Mouse (Mus musculus) kidney, embryonic 16.5 days (tissue): ENCODE results near the gene Commd1. TPM values are rescaled to one million over a fixed set of nuclear protein-coding genes. Genes with fewer than 3 reads are reported as not detected.

Source experiments
- ATAC-seq: fragments of 200-750 bp; cut with Nextera tagmentation; 2 replicates; pipeline ENCODE4 v1.8.0; 2017; ENCODE audit warnings: moderate TSS enrichment; ENCODE audit not compliant: low FRiP score, low TSS enrichment
- H3K27ac ChIP-seq: fragments of 300-500 bp; sonication (generic); 2 replicates; pipeline ENCODE4 v1.5.1; 2014; ENCODE audit warnings: low read length
- H3K27me3 ChIP-seq: fragments of 300-500 bp; sonication (generic); 2 replicates; pipeline ENCODE4 v1.6.1; 2014; ENCODE audit warnings: low read length, control low read depth, mixed read lengths; ENCODE audit not compliant: insufficient read depth
- H3K36me3 ChIP-seq: fragments of 300-500 bp; sonication (generic); 2 replicates; pipeline ENCODE4 v1.6.1; 2014; ENCODE audit warnings: low read length, control low read depth, mixed read lengths; ENCODE audit not compliant: insufficient read depth
- H3K4me1 ChIP-seq: fragments of 300-500 bp; sonication (generic); 2 replicates; pipeline ENCODE4 v1.6.1; 2014; ENCODE audit warnings: low read length, control low read depth, mixed read lengths; ENCODE audit not compliant: insufficient read depth
- H3K4me2 ChIP-seq: fragments of 300-500 bp; sonication (generic); replicated peaks from 2 replicates; pipeline ENCODE4 v1.6.1; 2014; ENCODE audit warnings: low read depth, low read length
- H3K4me3 ChIP-seq: fragments of 300-500 bp; sonication (generic); 2 replicates; pipeline ENCODE4 v1.5.1; 2014; ENCODE audit warnings: mild to moderate bottlenecking, low read length
- H3K9ac ChIP-seq: fragments of 300-500 bp; sonication (generic); replicated peaks from 2 replicates; pipeline ENCODE4 v1.6.1; 2014; ENCODE audit warnings: low read length
- H3K9me3 ChIP-seq: fragments of 300-500 bp; sonication (generic); 2 replicates; pipeline ENCODE4 v1.6.1; 2016; ENCODE audit warnings: low read length, control low read depth
- WGBS: fragments of 180-500 bp; shearing (Covaris S2); extraction: QIAGEN DNeasy Blood & Tissue Kit; methylation state at CpG from one replicate; pipeline ENCODE4 v1.1.7; 2014; 5-methylcytosine and 5-hydroxymethylcytosine counted together
- polyA plus RNA-seq: library from polyadenylated mRNA; unstranded; fragments of >200 nt; fragmentation: Nextera tagmentation; extraction: Ambion mirVana; gene quantifications from 2 replicates; pipeline ENCODE4 v1.2.1, GENCODE M21; 2015

Gene Commd1
- polyA plus RNA-seq, 1 experiment from 2014 or later = 385 TPM

GRCm38 (mm10) chr11:22957791-22958374, 24.3 kb downstream of the Commd1 start:
- H3K4me3 ChIP-seq = no peak overlapping the region
- 89% methylated on average over 4 of the region's 4 CpGs for WGBS
- no peak overlapping the region for H3K9ac ChIP-seq
- no peaks in the 10 kb centered on the region for H3K4me1 ChIP-seq
- H3K36me3 ChIP-seq = no peaks in the 10 kb centered on the region
- H3K9me3 ChIP-seq = no peaks in the 10 kb centered on the region
- H3K27me3 ChIP-seq = no peaks in the 10 kb centered on the region
- H3K4me2 ChIP-seq = no peak overlapping the region
- H3K27ac ChIP-seq = no peak overlapping the region
- no peak for ATAC-seq

- no peaks in the 10 kb centered on the region for H3K27me3 ChIP-seq
Observed at GRCm38 (mm10) chr11:22956830-22957229, 25.4 kb downstream of the Commd1 start.

GRCm38 (mm10) chr11:22956346-22956745, 25.8 kb downstream of the Commd1 start:
- no peak overlapping the region for H3K27ac ChIP-seq
- no peaks in the 10 kb centered on the region for H3K9me3 ChIP-seq
- no peaks in the 10 kb centered on the region for H3K27me3 ChIP-seq
- H3K4me1 ChIP-seq = no peaks in the 10 kb centered on the region
- H3K9ac ChIP-seq = no peak overlapping the region
- ATAC-seq = no peak
- 96% methylated on average over 6 of the region's 6 CpGs for WGBS
- H3K4me3 ChIP-seq = no peak overlapping the region
- no peaks in the 10 kb centered on the region for H3K36me3 ChIP-seq
- no peak overlapping the region for H3K4me2 ChIP-seq

More at GRCm38 (mm10) chr11:22956830-22957229, 25.4 kb downstream of the Commd1 start:
- Histone ChIP-seq H3K9me3 (no peaks in the 10 kb centered on the region), H3K27ac (no peak overlapping the region), H3K4me3 (no peak overlapping the region), H3K4me1 (no peaks in the 10 kb centered on the region), H3K36me3 (no peaks in the 10 kb centered on the region), H3K4me2 (no peak overlapping the region), H3K9ac (no peak overlapping the region; the same call in 1 of the 2 replicates)
- ATAC-seq = peak; percentile 71
- 76% methylated on average over 4 of the region's 4 CpGs for WGBS

GRCm38 (mm10) chr11:22952668-22953067, 29.5 kb downstream of the Commd1 start:
- Histone ChIP-seq H3K27ac (no peak overlapping the region), H3K4me1 (no peaks in the 10 kb centered on the region), H3K4me3 (no peak overlapping the region), H3K4me2 (no peak overlapping the region), H3K27me3 (no peaks in the 10 kb centered on the region), H3K9me3 (no peaks in the 10 kb centered on the region), H3K9ac (no peak overlapping the region), H3K36me3 (no peaks in the 10 kb centered on the region)
- ATAC-seq = no peak
- 92% methylated on average over 7 of the region's 7 CpGs for WGBS

- H3K4me3 ChIP-seq = no peak overlapping the region
- no peak for ATAC-seq
- H3K36me3 ChIP-seq = no peaks in the 10 kb centered on the region
- no peak overlapping the region for H3K27ac ChIP-seq
- no peak overlapping the region for H3K9ac ChIP-seq
- no peaks in the 10 kb centered on the region for H3K27me3 ChIP-seq
- no peaks in the 10 kb centered on the region for H3K9me3 ChIP-seq
- H3K4me1 ChIP-seq = no peaks in the 10 kb centered on the region
- WGBS = 90% methylated on average over 6 of the region's 6 CpGs
- H3K4me2 ChIP-seq = no peak overlapping the region
Observed at GRCm38 (mm10) chr11:22950131-22950530, 32.1 kb downstream of the Commd1 start.

GRCm38 (mm10) chr11:22949101-22949500, 33.1 kb downstream of the Commd1 start:
- no peak for ATAC-seq
- WGBS = 96% methylated on average over 1 of the region's 1 CpGs

GRCm38 (mm10) chr11:22938983-22939382, 43.2 kb downstream of the Commd1 start:
- Histone ChIP-seq H3K4me1 (no peaks in the 10 kb centered on the region), H3K27me3 (no peaks in the 10 kb centered on the region), H3K9ac (no peak overlapping the region), H3K36me3 (no peaks in the 10 kb centered on the region), H3K4me2 (no peak overlapping the region), H3K9me3 (no peaks in the 10 kb centered on the region), H3K4me3 (no peak overlapping the region), H3K27ac (no peak overlapping the region)
- WGBS = 89% methylated on average over 2 of the region's 2 CpGs
- ATAC-seq = no peak

More at GRCm38 (mm10) chr11:22949101-22949500, 33.1 kb downstream of the Commd1 start:
- H3K9ac ChIP-seq = no peak overlapping the region
- no peaks in the 10 kb centered on the region for H3K27me3 ChIP-seq
- no peak overlapping the region for H3K4me2 ChIP-seq
- H3K36me3 ChIP-seq = no peaks in the 10 kb centered on the region
- no peaks in the 10 kb centered on the region for H3K9me3 ChIP-seq
- H3K4me3 ChIP-seq = no peak overlapping the region
- H3K27ac ChIP-seq = no peak overlapping the region
- H3K4me1 ChIP-seq = no peaks in the 10 kb centered on the region

- Histone ChIP-seq H3K27ac (no peak overlapping the region), H3K4me3 (no peak overlapping the region), H3K4me2 (no peak overlapping the region), H3K36me3 (no peaks in the 10 kb centered on the region), H3K4me1 (no peaks in the 10 kb centered on the region), H3K9me3 (no peaks in the 10 kb centered on the region), H3K9ac (no peak overlapping the region), H3K27me3 (no peaks in the 10 kb centered on the region)
- ATAC-seq = no peak
- 89% methylated on average over 4 of the region's 4 CpGs for WGBS
Observed at GRCm38 (mm10) chr11:22937716-22938316, 44.4 kb downstream of the Commd1 start.

- no peaks in the 10 kb centered on the region for H3K4me1 ChIP-seq
- H3K4me3 ChIP-seq = no peak overlapping the region
- H3K36me3 ChIP-seq = no peaks in the 10 kb centered on the region
- H3K4me2 ChIP-seq = no peak overlapping the region
- H3K9me3 ChIP-seq = no peaks in the 10 kb centered on the region
- H3K27me3 ChIP-seq = no peaks in the 10 kb centered on the region
- no peak overlapping the region for H3K27ac ChIP-seq
- H3K9ac ChIP-seq = no peak overlapping the region
- no peak for ATAC-seq
- WGBS = 64% methylated on average over 5 of the region's 5 CpGs
Observed at GRCm38 (mm10) chr11:22936446-22937125, 45.6 kb downstream of the Commd1 start.

GRCm38 (mm10) chr11:22932167-22932566, 50.0 kb downstream of the Commd1 start:
- Histone ChIP-seq H3K9me3 (no peaks in the 10 kb centered on the region), H3K27me3 (no peaks in the 10 kb centered on the region), H3K36me3 (no peaks in the 10 kb centered on the region), H3K4me2 (no peak overlapping the region), H3K9ac (no peak overlapping the region), H3K4me3 (no peak overlapping the region), H3K4me1 (peaks cover 5% of the 10 kb centered on the region; the same call in 1 of the 2 replicates), H3K27ac (no peak overlapping the region)
- no peak for ATAC-seq
